Mouse (Mus musculus): Measurements from ENCODE around the gene Zfp296.
A peak's percentile ranks its signal among the peaks of the same experiment; 100 is the strongest.

The Zfp296 gene

DNA sequence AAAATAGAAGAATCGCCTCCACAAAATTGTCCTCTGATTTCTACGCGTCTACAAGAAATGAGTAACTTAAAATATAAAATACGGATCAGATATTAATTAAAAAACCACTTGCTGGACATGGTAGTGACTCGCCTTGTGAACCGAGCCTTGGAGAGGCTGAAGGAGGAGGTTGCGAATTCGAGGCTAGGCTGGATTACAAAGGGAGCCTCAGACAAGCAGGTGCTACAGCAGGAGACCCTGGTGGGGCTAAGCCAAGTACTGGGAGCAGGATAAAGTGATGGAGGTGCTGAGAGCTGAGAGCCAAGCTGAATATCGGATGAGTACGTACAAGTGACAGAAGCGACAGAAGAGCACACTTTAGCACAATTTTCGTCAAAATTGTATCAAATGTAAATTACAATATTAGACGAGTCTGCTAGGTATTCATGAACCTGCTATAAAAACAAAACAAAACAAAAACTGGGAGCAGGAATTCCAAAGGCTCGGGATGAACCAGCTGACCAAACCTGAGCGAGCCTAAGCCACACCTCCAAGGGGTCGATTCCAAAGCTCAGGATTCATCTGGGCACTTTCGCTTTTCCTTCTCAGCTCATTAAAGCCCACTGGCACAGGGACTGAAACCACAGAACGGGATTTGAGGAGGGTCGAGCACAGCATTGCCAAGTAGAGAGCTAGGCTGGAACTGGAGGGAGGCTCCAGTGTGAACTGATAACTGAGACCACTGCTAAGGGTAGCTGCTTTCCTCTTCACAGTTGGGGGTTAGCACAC, 14.3 kb upstream of the Zfp296 start, which contains the start of gene Ppp1r37:
Ppp1r37 (minus strand) TSS at position 434 of the 768 bp plus-strand sequence.
- peak; percentile 20 for DNase-seq (ENCODE audit: low read depth)

DNA sequence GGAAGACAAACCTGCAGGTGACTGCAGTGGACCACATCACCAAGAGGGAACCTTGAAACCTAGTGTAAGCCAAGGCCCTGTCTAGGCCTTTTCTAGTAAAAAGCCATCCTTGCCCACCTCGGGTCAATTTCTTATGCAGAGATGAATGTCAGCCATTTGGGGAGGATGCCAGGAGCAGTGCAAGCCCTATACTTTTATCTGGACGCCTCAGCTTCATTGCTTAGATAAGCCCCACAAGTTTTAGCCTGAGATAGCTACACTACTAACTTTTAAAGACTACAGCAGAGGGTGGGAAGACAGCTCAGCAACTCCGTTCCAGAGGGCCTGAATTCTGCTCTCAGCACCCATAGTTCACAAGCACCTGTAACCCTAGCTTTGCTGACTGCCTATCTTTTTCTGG, 13.2 kb upstream of the Zfp296 start:
- no peak for DNase-seq (ENCODE audit: low read depth)

DNA sequence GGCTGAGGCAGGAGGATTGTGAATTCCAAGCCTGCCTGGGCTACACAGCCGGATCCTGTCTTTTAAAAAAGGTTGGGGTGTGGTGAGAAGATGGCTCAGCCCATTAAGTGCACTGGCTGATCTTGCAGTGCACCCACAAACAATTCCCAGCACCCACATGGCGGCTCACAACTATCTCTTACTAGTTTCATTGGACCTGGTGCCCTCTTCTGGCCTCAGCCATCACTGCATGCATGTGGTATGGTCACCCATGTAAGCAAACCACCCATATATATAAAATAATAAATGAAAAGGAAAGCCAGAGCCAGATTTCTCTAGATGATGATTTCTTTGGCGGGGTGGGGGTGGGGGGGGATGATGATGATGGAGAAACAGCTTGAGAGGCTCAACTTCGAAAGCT, 12.6 kb upstream of the Zfp296 start:
- peak; percentile 55 for DNase-seq (ENCODE audit: low read depth)

DNA sequence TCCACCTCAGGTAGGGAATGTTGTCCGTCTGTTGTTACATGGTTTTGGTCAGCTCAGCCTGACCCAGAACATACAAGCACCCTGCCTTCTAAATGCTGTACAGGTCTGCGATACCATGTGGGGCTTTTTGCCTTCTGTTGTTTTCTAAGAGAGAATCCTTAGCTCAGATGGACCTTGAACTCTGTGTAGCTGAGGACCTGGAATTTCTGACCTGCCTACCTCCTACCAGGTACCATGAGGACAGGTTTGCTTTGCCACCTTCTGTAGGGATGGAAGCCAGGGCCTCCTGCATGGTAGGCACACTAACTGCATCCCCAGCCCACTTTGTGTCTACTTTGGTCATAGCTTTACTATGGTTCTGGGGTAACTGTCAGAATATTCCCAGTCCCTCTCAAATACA, 11.3 kb upstream of the Zfp296 start:
- DNase-seq (ENCODE audit: low read depth) = no peak

DNA sequence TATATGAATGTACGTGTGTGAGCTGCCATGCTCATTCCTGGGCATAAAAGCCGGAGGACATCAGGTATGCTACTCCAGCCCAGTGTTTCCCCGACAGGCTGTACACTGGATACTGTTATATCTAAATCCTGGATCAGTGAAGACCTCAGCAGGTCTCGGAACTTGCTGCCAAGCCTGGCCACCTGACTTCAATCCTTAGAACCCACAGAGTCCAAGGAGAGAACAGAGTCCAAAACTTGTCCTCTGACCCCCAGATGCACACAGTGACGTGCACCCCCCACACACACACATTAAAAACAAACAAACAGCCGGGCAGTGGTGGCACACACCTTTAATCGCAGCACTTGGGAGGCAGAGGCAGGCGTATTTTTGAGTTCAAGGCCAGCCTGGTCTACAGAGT, 9.7 kb upstream of the Zfp296 start:
- no peak for DNase-seq (ENCODE audit: low read depth)

DNA sequence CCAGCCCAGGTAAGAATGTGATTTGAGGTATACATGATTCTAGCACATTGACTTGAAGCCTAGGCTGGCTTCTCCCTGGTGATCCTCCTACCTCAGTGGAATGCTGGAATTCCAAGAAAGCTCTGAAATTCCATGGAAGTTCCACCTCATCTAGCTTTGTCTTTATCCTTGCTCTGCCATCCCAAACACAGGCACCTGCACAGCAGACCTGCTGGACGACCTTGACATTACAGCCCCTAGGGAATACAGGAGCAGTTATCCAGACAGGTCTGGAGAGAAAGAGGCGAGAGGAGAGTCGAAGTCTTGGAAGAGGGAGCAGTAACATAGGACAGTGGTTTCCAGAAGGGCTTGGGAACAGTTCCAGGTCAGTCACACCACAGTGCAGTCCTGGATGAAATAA, 7.4 kb upstream of the Zfp296 start:
- DNase-seq (ENCODE audit: low read depth) = no peak

DNA sequence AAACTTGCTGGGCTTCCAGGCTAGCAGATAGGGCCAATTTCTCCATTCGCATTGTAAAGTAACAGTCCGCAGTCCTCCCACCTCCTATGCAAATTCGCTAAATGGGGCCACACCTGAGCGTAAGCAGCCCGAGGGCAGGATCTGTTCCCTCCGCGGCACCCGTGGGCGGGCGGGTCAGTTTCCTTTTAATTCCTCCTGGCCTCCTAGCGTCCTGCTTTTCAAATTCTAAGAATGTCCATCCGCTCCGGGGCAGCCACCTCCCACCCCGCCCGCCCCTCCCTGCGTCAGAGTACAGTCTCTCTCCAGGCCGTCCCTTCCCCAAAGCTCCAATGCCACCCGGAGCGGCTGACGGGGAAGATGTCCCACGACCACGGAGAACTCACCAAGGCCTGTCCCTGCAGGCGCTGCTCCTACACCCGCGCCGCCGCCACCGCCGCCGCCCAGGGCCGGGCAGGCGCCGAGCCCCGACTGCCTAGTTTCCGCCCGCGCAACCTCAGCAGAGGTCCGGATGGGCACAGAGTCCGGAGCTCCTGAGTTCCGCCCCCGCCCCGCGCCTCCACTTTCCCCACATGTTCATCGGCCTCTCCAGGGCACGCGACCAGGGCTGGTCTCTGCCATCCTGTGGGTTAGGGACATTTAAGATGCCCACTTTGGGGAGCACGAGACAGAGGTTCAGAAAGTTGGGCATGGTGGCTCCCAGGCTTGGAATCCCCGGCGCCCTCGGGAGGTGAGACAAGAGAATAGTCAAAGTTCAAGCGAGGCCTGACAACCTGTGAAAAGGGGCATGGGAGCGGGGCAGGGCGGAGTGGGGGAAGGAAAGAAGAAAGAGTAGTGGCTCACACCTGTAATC, 3.9 kb upstream of the Zfp296 start:
- DNase-seq (ENCODE audit: low read depth) = peak; percentile 85

DNA sequence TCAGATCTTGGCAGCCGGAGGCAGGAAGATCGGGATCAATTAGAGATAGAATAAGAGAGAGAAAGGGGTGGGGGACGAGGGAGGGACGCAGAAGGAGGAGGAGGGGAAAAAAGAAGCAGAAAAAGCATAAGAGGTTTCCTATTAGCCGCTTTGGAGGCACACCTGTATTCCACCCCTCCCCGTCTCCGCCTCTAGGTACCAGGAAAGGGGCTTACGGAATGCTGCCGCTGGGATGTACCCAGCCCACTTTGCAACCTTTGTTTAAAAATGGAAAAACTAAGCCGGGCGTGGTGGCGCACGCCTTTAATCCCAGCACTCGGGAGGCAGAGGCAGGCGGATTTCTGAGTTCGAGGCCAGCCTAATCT, 3.3 kb upstream of the Zfp296 start:
- DNase-seq (ENCODE audit: low read depth) = no peak

DNA sequence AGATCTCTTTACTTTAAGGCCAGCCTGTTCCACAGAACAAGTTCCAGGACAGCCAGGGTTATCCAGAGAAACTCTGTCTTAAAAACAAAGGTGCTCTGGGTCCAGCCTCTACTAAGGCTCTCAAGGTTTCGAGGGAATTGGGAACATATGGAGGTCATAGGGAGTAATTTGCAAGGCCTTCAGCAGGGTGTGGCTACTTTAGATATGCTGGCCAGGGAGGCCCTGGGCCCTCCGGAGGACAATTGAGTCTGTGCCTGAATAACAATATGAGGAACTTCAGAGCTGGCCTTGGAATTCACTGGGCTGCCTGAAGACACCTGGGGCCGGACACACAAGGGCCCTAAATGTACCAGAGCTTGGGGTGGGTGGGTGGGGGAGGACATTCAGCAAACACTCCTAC, 1.5 kb upstream of the Zfp296 start:
- no peak for DNase-seq (ENCODE audit: low read depth)

DNA sequence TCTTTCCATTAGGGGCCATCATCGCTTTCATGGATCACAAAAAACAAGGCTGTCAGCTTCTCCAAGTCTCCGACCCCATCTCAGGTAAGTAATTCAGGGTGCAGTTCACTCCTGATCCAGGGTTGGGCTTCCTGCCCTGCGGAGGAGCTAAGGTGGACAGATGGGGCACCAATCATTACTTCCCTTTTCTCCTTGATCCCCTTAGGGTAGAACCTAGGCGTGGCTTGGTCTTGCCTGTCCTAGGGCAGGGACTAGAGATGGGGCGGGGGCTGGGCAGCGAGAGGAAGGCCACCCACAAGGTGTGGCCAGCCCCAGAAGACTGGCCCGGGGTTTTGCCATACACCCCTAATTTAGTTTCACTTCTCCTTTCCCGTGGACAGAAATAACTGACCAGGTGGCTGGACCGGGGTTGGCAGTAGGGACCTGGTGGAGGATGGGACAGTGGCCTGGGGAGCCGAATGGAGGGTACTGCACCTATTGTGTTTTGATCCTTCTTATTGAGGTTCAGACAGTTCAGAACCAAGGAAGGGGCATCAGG, 859 bp downstream of the Zfp296 start:
- DNase-seq (ENCODE audit: low read depth) = peak; percentile 87

DNA sequence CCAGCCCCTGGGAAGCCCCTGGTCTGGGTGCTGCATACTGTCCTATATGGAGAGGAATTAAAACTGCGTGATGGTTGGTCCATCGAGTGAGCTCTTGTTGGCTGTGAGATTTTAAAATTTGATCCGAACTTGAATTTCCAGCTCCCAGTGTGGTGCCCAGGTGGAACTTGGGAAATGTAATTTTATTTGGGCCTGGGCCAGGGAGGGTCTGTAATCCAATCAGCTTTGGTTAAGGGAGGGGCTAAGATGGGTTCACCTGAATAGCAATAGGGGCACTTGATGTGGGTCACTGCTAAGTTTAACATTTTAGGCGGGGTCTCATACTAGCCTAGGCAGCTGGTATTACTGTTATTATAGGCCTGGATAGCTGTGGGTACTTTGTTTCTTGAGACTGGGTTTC, 1.3 kb downstream of the Zfp296 start:
- no peak for DNase-seq (ENCODE audit: low read depth)

DNA sequence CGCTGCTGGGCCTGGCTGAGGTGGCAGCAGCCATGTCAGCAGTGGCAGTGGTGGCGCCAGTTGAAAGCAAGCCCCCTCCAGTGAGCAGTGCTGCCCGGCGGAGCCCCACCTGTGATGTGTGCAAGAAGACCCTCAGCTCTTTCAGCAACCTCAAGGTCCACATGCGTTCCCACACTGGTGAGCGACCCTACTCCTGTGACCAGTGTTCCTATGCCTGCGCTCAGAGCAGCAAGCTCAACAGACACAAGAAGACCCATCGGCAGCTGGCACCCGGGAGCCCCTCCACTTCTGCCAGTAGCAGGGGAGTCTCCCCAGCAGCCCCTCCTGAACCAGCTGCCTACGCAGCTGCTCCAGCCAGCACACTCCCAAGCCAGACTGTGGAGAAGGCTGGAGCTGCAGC, 2.7 kb downstream of the Zfp296 start:
- no peak for DNase-seq (ENCODE audit: low read depth)

DNA sequence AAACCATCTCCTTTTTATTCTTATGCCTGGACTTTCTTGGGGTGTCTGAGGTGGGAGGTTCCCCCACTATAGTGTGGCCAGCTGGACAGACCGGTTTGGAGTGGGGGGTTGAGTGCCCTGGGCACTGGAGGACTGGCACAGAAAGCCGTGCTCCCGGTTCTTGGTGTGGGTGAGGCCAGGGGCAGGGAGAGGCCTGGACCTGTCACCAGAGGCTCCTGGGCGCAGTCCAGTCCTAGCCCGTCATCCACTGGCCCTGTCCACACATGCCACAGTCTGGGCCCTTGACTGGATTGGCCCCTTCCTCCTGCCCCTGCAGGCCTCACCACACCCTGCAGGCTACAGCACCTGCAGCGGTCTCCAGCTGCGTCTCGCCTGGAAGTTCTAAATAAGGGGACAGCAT, 3.5 kb downstream of the Zfp296 start:
- no peak for DNase-seq (ENCODE audit: low read depth)

DNA sequence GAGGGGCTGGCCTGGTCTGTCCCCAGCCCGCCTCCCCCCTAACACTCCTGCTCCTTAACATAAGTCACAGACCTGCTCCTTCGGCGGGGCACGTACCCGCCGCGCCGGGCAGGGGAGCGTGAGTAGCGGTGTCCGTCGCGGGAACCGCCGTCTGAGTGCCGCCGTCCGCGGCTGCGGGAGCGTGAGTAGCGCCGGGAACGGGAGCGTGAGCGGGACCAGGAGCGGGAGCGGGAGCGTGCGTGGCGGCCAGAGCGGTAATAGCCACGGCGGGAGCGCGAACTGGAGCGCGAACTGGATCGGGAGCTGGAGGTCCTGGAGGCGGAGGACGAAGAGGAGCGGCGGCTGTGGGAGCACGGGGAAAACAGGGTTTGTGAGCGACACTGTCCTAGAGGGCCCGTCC, 9.2 kb downstream of the Zfp296 start:
- no peak for DNase-seq (ENCODE audit: low read depth)

DNA sequence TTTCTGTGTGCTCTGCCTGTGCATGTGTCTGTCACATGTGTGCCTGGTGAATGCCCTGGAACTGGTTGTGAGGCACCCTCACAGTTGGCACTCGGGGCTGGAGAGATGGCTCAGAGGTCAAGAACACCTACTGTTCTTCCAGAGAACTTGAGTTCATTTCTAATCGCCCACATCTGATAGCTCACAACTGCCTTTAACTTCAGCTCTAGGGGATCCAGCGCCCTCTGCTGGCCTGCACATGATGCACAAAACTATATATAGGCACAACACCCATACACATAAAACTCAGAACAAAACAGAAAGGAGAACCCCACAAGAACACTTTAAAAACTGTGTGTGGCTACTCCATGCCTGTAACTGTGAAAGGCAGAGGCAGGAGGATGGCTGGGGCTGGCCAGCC, 12.1 kb downstream of the Zfp296 start:
- DNase-seq (ENCODE audit: low read depth) = peak; percentile 77

DNA sequence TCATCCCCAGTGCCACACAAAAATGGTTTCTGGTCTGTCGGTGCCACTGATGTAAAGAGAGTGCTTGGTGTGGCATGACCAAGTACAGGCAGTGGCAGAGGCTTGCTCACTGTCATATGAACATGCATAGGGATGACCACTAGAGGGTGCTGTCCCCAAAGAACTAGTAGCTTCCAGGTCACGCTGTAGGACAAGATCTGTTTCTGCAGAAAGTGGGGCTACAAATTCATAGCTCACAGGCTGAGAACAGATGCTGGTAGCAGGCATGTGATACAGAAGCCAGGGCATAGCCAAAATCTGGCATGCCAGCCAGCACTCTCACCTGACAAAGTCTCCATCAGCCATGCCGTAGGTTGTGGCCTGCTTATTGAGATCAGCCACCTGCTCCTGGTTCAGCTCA, 12.8 kb downstream of the Zfp296 start:
- DNase-seq (ENCODE audit: low read depth) = peak; percentile 88

DNA sequence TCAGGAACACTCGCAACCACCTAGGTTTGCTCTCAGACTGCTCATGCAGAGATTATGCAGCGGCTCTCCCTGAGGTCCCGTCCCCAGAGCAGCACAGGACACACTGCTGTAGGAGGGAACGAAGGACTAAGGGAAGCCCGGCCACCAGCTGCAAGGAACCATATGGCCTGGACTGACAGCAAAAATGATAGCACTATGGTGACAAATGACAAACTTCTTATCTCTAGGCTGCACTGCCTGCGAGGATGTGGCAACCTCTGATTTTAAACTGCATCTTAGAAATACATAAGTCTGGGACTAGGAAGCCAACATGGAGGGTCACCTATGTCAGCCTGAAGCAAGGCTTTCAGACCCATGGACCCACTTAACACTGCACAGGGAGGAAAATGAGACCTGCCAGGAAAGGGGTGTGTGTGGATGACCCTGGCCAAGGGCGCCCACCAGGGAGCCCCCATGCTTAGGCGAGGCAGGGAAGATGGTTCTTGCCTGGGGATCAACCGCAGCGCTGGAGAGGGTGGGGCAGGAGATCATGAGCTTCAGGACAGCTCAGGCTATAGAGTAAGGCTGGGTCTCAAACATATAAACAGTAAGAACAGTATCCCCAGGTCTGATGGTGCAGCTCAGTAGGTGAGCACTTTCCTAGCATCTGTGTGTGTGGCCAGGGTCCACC, 16.1 kb downstream of the Zfp296 start:
- DNase-seq (ENCODE audit: low read depth) = no peak

DNA sequence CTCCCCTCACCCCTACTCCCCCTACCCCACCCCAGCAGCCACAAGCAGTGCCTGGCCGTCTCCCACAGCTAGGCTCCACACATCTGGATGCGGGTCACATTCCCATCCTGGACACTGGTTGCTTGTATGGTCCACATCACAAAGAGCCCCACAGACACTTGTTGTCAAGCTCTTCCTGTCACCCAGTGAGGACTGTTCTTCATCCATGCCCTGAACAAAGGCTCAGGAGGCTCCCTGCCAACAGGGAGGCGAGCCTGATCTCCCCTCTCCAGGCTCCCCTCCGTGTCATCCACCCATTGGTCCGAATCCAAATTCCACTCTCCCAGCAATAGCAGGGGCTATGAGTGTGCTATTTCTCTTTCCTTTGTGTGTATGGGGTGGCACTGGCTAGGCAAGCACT, 23.5 kb downstream of the Zfp296 start:
- DNase-seq (ENCODE audit: low read depth) = no peak

DNA sequence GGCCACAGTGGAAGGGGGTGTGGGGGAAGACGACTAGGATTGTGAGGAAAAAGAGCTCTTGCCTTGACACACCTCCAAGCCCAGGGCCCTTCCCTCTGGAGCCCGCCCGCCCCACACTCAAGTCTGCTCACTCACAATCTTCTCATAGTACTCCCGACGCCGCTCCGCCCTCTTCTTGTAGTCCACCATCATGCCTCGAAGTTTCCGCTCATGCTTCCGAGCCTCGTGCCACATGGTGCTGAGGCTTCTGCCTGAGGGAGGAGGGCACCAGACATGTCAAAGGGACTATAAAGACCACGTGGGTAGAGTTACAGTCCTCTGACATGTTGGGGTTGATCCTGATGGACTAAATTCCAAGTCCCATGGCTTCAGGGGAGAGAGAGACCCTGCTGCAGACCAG, 26.0 kb downstream of the Zfp296 start:
- DNase-seq (ENCODE audit: low read depth) = no peak

DNA sequence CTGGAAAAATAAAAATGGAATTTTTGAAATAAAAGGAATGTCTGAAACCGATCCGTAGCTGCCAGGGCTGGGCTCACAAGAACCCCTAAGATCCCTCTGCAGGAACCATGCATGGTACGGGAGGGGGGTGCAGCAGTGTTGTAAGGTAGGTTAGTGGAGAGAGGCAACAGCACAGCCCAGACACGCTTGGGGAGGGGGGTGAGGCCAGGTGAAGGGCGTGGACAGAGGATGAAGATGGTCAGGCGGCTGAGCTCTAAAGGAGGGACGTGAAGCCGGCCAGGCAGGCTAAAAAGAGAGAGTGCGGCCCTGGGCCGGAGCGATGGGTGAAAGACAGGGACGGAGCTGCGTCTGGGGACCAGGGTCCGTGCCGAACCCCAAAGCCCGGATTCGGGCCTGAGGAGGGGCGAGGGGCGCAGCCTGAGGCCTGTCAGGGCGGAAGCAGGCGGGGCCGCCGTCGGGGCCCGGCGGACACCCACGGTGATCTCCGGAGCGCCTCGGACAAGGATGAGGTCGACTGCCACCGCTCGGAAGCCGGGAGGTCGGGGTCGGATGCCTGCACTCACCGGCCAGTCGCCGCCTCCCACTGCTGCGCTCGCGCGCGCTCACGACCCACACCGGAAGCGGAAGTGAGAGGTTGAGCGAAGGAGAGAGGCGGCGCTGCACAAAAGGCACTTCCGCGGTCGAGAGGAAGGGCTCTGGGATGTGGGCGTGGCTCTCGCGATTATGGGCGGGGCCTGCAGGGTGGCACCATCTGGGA, 26.9 kb downstream of the Zfp296 start, which contains the start of gene Clasrp:
Clasrp (minus strand) TSS at position 638 of the 757 bp plus-strand sequence.
- DNase-seq (ENCODE audit: low read depth) = peak; percentile 96

DNA sequence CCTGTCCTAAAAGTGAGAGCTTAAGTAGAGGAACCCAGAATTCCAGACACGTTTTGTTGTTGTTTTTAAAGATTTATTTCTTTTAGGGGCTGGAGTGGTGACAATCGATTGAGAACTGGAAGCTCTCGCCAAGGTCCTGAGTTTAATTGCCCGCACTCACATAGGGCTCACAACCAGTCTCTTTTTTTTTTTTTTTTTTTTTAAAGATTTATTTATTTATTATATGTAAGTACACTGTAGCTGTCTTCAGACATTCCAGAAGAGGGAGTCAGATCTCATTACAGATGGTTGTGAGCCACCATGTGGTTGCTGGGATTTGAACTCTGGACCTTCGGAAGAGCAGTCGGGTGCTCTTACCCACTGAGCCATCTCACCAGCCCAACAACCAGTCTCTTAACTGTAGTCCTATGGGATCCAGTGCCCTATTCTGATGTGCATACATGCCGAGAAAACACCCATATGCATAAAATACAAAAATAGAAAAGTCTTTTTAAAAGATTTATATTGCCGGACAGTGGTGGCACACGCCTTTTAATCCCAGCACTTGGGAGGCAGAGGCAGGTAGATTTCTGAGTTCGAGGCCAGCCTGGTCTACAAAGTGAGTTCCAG, 27.6 kb downstream of the Zfp296 start:
- DNase-seq (ENCODE audit: low read depth) = peak; percentile 18

Data from 416B (cell line).